Mouse (Mus musculus) ES-E14 (cell line): ENCODE measurements around the gene Lsm3. TPM values are rescaled to one million over a fixed set of nuclear protein-coding genes. Genes with fewer than 3 reads are reported as not detected.
A peak's percentile ranks its signal among the peaks of the same experiment; 100 is the strongest.

Experiments used
- DNase-seq: peaks from one replicate; pipeline ENCODE4 v3.0.0-alpha.2; 2013; ENCODE audit warnings: low read depth, low spot score
- H3K27ac ChIP-seq: 2 replicates; pipeline ENCODE4 v1.5.1; 2012; ENCODE audit warnings: low read depth, mild to moderate bottlenecking, low read length, moderate library complexity, mixed read lengths; ENCODE audit not compliant: poor library complexity, insufficient read depth, severe bottlenecking
- H3K36me3 ChIP-seq: 2 replicates; pipeline ENCODE4 v1.6.1; 2012; ENCODE audit warnings: mild to moderate bottlenecking, low read length, moderate library complexity, mixed read lengths; ENCODE audit not compliant: control insufficient read depth, poor library complexity, insufficient read depth, severe bottlenecking
- H3K4me1 ChIP-seq, 2 experiments: fragments of 150-350 bp in 1 of 2; sonication (generic) in 1 of 2; 2 replicates each; pipeline ENCODE4 v1.6.1; 2012; ENCODE audit warnings: low read length in 2 of 2, mild to moderate bottlenecking in 1 of 2, mixed read lengths in 1 of 2; ENCODE audit not compliant: control insufficient read depth in 2 of 2, insufficient read depth in 2 of 2, poor library complexity in 1 of 2
- H3K4me3 ChIP-seq, 2 experiments: fragments of 150-350 bp in 1 of 2; sonication (generic) in 1 of 2; 2 replicates each; pipeline ENCODE4 v1.5.1; 2012; ENCODE audit warnings: low read length in 2 of 2, low read depth in 1 of 2, mild to moderate bottlenecking in 1 of 2, mixed read lengths in 1 of 2; ENCODE audit not compliant: insufficient read depth in 1 of 2, poor library complexity in 1 of 2, severe bottlenecking in 1 of 2
- H3K9ac ChIP-seq: 2 replicates; pipeline ENCODE4 v1.6.1; 2012; ENCODE audit warnings: low read depth, mild to moderate bottlenecking, low read length, mixed read lengths; ENCODE audit not compliant: poor library complexity, insufficient read depth, severe bottlenecking
- H3K9me3 ChIP-seq: fragments of 150-350 bp; sonication (generic); 2 replicates; pipeline ENCODE4 v1.6.1; 2012; ENCODE audit warnings: low read depth, mild to moderate bottlenecking, low read length; ENCODE audit not compliant: control insufficient read depth, insufficient read depth
- CHD2 ChIP-seq: IDR thresholded peaks from 2 replicates; pipeline ENCODE4 v1.6.1; 2014; ENCODE audit warnings: mild to moderate bottlenecking, low read depth, low read length, inconsistent platforms
- HCFC1 ChIP-seq: IDR thresholded peaks from 2 replicates; pipeline ENCODE4 v1.6.1; 2012; ENCODE audit warnings: low read length, inconsistent platforms, borderline replicate concordance; ENCODE audit not compliant: insufficient read depth
- MAFK ChIP-seq: IDR thresholded peaks from 2 replicates; pipeline ENCODE4 v1.6.1; 2014; ENCODE audit warnings: mild to moderate bottlenecking, low read depth, low read length, inconsistent platforms; ENCODE audit not compliant: insufficient read depth
- ZC3H11A ChIP-seq: IDR thresholded peaks from 2 replicates; pipeline ENCODE4 v1.6.1; 2012; ENCODE audit warnings: low read depth, mild to moderate bottlenecking, inconsistent platforms, low read length, borderline replicate concordance
- ZNF384 ChIP-seq: IDR thresholded peaks from 2 replicates; pipeline ENCODE4 v1.6.1; 2012; ENCODE audit warnings: low read depth, low read length, inconsistent platforms
- in situ Hi-C, 2 experiments: fragments of 600-800 bp; cut with MboI; formaldehyde crosslinking; loops; one replicate each; pipeline ENCODE4 v1.15.1; 2025; ENCODE audit warnings: low sequenced_read_pairs in 2 of 2, inconsistent platforms in 1 of 2; ENCODE audit not compliant: unreplicated experiment in 2 of 2
- total RNA-seq: library from RNA; depleted of rRNA; stranded (reverse); fragments of 300-350 nt; gene quantifications from 2 replicates; pipeline ENCODE4 v1.2.3, GENCODE M21; 2012

Lsm3 gene
- total RNA-seq, 1 experiment, result 240 TPM

GRCm38 (mm10) chr6:91506036-91506435 lies 9.7 kb upstream of the Lsm3 start:
- in situ Hi-C loops, result no loop called here

GRCm38 (mm10) chr6:91508041-91508440 lies 7.7 kb upstream of the Lsm3 start:
- Histone ChIP-seq H3K9ac (no peak overlapping the region), H3K4me3 (no peak overlapping the region), H3K4me1 (peaks cover 0 to 2% of the 10 kb centered on the region in 2 experiments; a peak in 1 of 4 replicates), H3K9me3 (no peaks in the 10 kb centered on the region), H3K36me3 (peaks cover 38% of the 10 kb centered on the region; the same call in 1 of the 2 replicates), H3K27ac (no peak overlapping the region)
- DNase-seq, result no peak
- no peak for TF ChIP-seq ZNF384
- no peak for TF ChIP-seq CHD2
- no peak for TF ChIP-seq HCFC1
- TF ChIP-seq MAFK, result no peak
- no peak for TF ChIP-seq ZC3H11A
- in situ Hi-C loops, result no loop called here

More at GRCm38 (mm10) chr6:91506036-91506435, 9.7 kb upstream of the Lsm3 start:
- Histone ChIP-seq H3K27ac (no peak overlapping the region), H3K9ac (no peak overlapping the region), H3K36me3 (peaks cover 48% of the 10 kb centered on the region; the same call in 1 of the 2 replicates), H3K9me3 (no peaks in the 10 kb centered on the region), H3K4me1 (peaks cover 0 to 2% of the 10 kb centered on the region in 2 experiments; a peak in 1 of 4 replicates), H3K4me3 (no peak overlapping the region)
- TF ChIP-seq ZC3H11A (no peak), CHD2 (no peak), ZNF384 (no peak), HCFC1 (no peak), MAFK (no peak)
- no peak for DNase-seq

- TF ChIP-seq ZC3H11A, result peak; percentile 39; the same call in 1 of the 2 replicates
- no peak for TF ChIP-seq HCFC1
- H3K4me3 ChIP-seq, result no peak overlapping the region
- H3K27ac ChIP-seq, result no peak overlapping the region
- no peaks in the 10 kb centered on the region for H3K9me3 ChIP-seq
- peaks cover 33% of the 10 kb centered on the region; the same call in 1 of the 2 replicates for H3K36me3 ChIP-seq
- DNase-seq, result no peak
- in situ Hi-C loops, result no loop called here
- peaks cover 0 to 2% of the 10 kb centered on the region in 2 experiments; a peak in 1 of 4 replicates for H3K4me1 ChIP-seq
- H3K9ac ChIP-seq, result no peak overlapping the region
These were observed 6.4 kb upstream of the Lsm3 start for GRCm38 (mm10) chr6:91509326-91509725.

- Histone ChIP-seq H3K27ac (no peak overlapping the region), H3K36me3 (peaks cover 25% of the 10 kb centered on the region; the same call in 1 of the 2 replicates), H3K4me3 (peak overlapping the region in 1 of 2 experiments; percentile 8; a peak in 1 of 4 replicates), H3K4me1 (peaks cover 2 to 3% of the 10 kb centered on the region in 2 experiments; a peak in 3 of 4 replicates), H3K9me3 (no peaks in the 10 kb centered on the region), H3K9ac (0 out of 2 replicates have a peak overlapping the region, but pooled peaks have one; percentile 3)
- in situ Hi-C loops, result no loop called here
- TF ChIP-seq MAFK (no peak), ZC3H11A (no peak), CHD2 (no peak), HCFC1 (no peak), ZNF384 (no peak)
- no peak for DNase-seq
These were observed 5.5 kb upstream of the Lsm3 start for GRCm38 (mm10) chr6:91510211-91510610.

GRCm38 (mm10) chr6:91514135-91514534 lies 1.6 kb upstream of the Lsm3 start:
- no peak overlapping the region for H3K9ac ChIP-seq
- in situ Hi-C loops, result no loop called here
- H3K36me3 ChIP-seq, result peaks cover 9% of the 10 kb centered on the region
- peaks cover 3 to 5% of the 10 kb centered on the region in 2 experiments; a peak in 3 of 4 replicates for H3K4me1 ChIP-seq
- H3K9me3 ChIP-seq, result no peaks in the 10 kb centered on the region
- no peak overlapping the region for H3K27ac ChIP-seq
- no peak overlapping the region for H3K4me3 ChIP-seq
- no peak for TF ChIP-seq ZNF384
- TF ChIP-seq ZC3H11A, result no peak
- TF ChIP-seq MAFK, result no peak
- no peak for TF ChIP-seq HCFC1
- TF ChIP-seq CHD2, result no peak
- no peak for DNase-seq
